Mouse (Mus musculus) naive thymus-derived CD4-positive, alpha-beta T cell, adult 2 months (primary cell): ENCODE data around the gene Astn2.

ENCODE experiments used
- DNase-seq: peaks from one replicate; pipeline ENCODE4 v3.0.0-alpha.2; 2011; ENCODE audit warnings: low read depth

Gene Astn2

GRCm38 (mm10) chr4:65964604-65965003 lies 439.8 kb downstream of the Astn2 start:
- no peak for DNase-seq

GRCm38 (mm10) chr4:65959188-65959759 lies 445.1 kb downstream of the Astn2 start:
- no peak for DNase-seq

GRCm38 (mm10) chr4:65958369-65959187 lies 445.8 kb downstream of the Astn2 start:
- DNase-seq = no peak

DNA sequence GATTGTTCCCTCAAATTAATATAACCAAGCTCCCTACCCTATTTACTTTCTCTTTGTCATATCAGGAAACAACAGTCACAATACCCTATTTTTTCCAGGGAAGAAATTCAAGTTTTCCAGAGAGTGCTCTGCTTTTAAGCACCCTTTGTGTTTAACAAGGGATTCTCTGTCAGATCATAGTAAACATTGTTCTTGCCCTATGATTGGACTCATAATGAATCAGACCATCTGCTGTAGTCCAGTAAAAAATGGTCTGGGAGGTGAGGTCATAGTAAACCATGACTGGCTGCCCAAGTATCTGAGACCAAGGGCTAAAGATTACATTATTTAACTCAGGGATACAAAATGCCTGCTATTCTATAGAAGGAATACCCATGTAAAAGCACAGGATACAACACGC lies 452.5 kb downstream of the Astn2 start:
- DNase-seq = no peak

DNA sequence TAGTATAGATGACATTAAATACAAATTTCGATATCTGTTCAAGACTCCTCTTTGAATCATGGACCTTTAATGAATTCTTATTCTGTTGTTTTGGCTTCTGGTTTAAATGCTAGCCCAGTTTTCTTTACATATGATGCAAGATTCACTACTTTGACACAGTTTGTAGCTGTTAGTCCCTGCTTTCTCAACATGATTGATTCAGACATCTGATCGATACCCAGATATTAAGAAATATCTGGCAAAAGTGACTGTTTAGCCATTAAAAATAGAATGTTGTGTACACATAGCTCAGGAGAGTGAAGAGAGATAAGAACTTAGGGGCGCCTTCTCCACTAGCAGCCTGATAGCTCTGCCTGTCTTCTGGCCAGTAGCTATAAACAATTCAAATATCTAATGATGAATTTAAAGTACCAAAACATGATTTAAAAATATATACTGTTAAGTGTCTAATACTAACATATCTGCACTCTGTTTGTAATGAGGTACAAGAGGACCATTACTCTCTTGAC lies 457.2 kb downstream of the Astn2 start:
- no peak for DNase-seq

GRCm38 (mm10) chr4:65946021-65946420 lies 458.4 kb downstream of the Astn2 start:
- no peak for DNase-seq

GRCm38 (mm10) chr4:65930901-65931300 lies 473.5 kb downstream of the Astn2 start:
- no peak for DNase-seq

- DNase-seq = no peak
Observed at GRCm38 (mm10) chr4:65920294-65920693, 484.1 kb downstream of the Astn2 start.

GRCm38 (mm10) chr4:65916027-65917008 lies 488.1 kb downstream of the Astn2 start:
- no peak for DNase-seq

DNA sequence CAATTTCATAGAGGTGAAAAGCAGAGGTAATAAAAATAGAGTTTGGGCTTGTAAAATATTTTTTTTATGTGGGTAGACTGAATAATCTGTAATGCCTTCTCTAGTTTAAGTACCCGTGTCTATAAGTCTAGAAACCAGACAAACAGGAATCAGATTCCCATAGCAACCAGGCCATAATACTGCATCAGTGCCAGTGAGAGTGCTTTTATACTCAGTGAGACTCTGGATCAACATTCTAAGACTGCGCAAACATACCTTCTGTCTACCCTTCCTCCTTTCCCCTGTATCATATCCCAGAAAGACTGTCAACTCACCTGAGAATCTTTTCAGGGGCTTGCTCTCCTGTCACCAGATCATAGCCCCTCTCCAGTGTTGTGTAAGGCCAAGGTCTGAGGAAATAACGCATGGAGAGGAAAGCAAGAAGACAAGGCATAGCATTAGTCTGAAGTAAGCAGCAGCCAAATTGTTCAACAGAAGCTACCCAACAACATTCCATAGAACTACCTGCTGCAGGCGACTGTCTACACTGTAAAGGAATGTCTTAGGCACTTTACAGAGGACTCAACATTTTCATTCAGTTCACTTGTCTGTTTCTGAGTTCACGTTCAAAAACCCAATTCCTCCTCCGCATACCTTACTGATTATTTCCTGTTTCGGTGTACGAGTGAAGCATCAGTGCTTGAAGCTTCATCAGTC lies 492.0 kb downstream of the Astn2 start:
- no peak for DNase-seq

DNA sequence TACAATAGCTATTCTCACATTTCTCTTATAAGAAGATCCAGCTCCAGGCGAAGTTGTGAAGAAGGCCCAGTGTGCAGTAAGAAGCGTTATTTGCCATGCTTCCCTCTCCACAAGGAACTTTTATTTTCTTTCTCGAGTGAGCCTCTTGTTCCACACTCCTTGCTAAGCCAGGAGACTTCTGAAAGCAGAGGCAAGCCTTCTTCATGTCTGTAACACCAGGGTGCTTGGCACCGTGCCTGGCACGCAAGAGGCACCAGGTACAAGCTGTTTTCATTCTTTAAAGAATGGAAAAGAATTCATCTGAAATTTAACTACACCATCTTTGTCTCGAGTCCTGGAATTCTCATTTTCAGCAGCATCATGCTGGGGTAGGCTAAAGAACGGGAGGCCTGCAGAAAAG lies 496.8 kb downstream of the Astn2 start:
- no peak for DNase-seq

GRCm38 (mm10) chr4:65904963-65905362 lies 499.4 kb downstream of the Astn2 start:
- no peak for DNase-seq

DNA sequence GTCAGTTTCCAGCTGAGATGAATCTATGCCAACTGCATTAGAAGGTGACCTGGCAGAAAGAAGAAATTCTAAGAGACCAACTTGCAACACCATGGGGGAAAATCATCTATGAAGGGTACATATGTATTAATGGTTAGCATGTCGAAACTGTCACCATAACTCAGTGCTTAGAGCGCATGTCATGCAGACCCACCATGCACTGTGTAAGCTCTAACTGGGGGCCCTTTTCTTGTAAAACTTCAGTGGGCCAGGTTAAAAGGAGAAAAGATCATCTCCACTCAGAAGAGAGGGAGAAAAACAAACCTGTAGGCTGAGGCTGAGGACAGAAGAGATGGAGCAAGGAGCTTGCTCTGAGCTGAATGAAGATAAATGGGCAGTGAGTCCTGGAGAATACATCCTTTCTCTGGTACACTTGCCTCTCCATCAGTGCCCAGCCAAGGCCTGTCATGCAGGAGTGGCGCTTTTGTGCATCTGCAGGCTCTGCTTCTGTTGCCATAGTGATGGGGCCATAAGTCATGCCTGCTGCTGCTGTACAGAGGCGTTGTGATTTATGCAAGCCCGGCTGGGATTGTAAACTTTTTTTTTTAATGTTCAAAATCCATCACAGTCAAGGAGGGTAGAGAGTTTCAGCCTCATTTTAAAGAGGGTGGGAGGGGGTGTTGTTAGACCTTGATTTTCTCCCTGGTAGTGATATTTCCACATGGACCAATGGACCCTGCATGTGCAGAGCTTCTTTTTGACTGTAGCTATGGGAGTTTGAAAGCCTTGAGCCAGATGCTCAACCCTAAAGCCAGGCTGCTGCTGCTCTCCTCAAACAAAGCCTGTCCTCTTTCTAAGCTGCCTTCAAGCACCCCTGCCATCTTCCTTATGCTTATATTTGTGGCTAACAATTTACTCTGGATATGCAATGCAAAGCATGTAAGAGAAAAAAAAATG lies 508.1 kb downstream of the Astn2 start:
- DNase-seq = no peak

GRCm38 (mm10) chr4:65888332-65888993 lies 515.9 kb downstream of the Astn2 start:
- DNase-seq = no peak

- DNase-seq = no peak
Observed at GRCm38 (mm10) chr4:65886862-65887261, 517.5 kb downstream of the Astn2 start.

DNA sequence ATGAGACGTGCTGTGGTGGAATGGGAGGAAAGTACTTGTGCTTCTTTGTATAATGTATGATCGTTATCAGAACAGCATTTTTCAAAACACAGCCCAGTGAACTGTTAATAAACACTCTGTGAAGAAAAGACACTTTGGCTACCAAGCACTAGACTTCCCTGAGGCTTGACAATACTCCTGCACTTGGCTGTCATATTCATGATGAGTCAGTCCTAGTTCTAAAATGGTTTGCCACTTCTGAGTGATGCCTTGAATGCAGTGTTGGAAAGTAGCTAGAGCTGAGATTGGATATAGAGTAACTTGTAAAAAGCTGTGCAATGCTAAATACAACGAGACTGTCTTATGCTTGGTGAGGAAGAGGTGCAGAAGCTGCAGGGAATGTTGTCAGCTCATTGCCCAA lies 518.5 kb downstream of the Astn2 start:
- DNase-seq = no peak

DNA sequence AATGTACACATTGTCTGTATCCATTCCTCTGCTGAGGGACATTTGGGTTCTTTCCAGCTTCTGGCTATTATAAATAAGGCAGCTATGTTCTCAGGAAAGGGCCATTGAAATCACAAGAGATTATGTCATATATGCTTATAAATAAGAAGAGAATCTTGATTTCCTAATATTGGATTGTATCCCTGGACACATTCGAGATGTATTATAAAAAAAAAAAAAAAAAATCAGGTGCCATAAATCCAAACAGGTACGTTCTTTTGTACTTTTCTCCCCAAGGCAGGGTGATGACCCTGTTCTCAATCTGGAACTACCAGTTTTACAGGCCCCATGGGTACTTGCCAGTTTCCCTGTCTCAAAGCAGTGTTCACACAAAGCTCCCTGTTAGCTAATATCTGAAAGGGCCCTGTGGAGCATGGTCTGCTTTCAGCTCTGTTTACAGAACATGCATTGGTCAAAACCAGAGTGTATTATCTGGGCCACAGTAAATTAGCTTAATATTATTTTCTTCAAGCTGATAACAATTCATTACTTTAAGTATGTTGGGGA lies 530.1 kb downstream of the Astn2 start:
- DNase-seq = no peak

- no peak for DNase-seq
Observed at GRCm38 (mm10) chr4:65864551-65864950, 539.9 kb downstream of the Astn2 start.

GRCm38 (mm10) chr4:65843191-65843590 lies 561.2 kb downstream of the Astn2 start:
- no peak for DNase-seq

DNA sequence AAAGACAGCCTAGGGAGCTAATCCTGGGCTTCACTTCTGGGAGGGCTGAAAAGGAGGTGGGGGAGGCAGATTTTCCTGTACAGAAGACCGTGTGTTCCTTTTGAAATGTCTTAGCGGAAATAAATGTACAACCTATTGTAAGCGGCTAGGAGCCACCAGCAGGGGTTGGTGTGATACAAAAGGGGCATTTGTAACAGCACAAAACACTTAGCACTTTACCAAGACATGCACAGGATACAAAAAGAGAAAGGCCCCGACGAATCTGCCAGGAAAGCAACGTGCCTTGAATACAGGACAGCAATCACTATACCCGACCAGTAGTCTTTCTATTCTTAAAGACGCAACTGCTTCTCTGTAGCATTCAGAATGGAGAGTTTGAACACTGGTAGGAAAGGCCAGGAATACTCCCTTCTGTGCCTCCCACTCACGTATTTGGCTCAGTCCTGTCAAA lies 564.8 kb downstream of the Astn2 start:
- no peak for DNase-seq
